Mouse (Mus musculus) hindbrain, embryonic 12.5 days (tissue): ENCODE results near the gene 2410137M14Rik. TPM values are rescaled to one million over a fixed set of nuclear protein-coding genes. Genes with fewer than 3 reads are reported as not detected.
A peak's percentile ranks its signal among the peaks of the same experiment; 100 is the strongest.

Experiments used
- ATAC-seq: fragments of 200-750 bp; cut with Nextera tagmentation; 2 replicates; pipeline ENCODE4 v1.8.0; 2017; ENCODE audit warnings: moderate TSS enrichment; ENCODE audit not compliant: low FRiP score
- H3K27ac ChIP-seq: fragments of 300-500 bp; sonication (generic); 2 replicates; pipeline ENCODE4 v1.5.1; 2016; ENCODE audit warnings: mild to moderate bottlenecking
- H3K27me3 ChIP-seq: fragments of 300-500 bp; sonication (generic); 2 replicates; pipeline ENCODE4 v1.6.1; 2016; ENCODE audit warnings: mild to moderate bottlenecking
- H3K36me3 ChIP-seq: fragments of 300-500 bp; sonication (generic); 2 replicates; pipeline ENCODE4 v1.6.1; 2016; ENCODE audit warnings: mild to moderate bottlenecking
- H3K4me1 ChIP-seq: fragments of 300-500 bp; sonication (generic); 2 replicates; pipeline ENCODE4 v1.6.1; 2016
- H3K4me2 ChIP-seq: fragments of 300-500 bp; sonication (generic); replicated peaks from 2 replicates; pipeline ENCODE4 v1.6.1; 2016; ENCODE audit warnings: mild to moderate bottlenecking
- H3K4me3 ChIP-seq: fragments of 300-500 bp; sonication (generic); 2 replicates; pipeline ENCODE4 v1.5.1; 2016; ENCODE audit warnings: mild to moderate bottlenecking
- H3K9ac ChIP-seq: fragments of 300-500 bp; sonication (generic); 2 replicates; pipeline ENCODE4 v1.6.1; 2016; ENCODE audit warnings: mild to moderate bottlenecking, moderate library complexity
- H3K9me3 ChIP-seq: fragments of 300-500 bp; sonication (generic); replicated peaks from 2 replicates; pipeline ENCODE4 v1.6.1; 2016; ENCODE audit warnings: mild to moderate bottlenecking
- WGBS: fragments of 180-500 bp; shearing (Covaris S2); methylation state at CpG from one replicate; pipeline ENCODE4 v1.1.7; 2016; 5-methylcytosine and 5-hydroxymethylcytosine counted together
- polyA plus RNA-seq: library from polyadenylated mRNA; unstranded; fragments of >200 nt; fragmentation: Nextera tagmentation; extraction: Ambion mirVana; gene quantifications from 2 replicates; pipeline ENCODE4 v1.2.1, GENCODE M21; 2016

The 2410137M14Rik gene
- polyA plus RNA-seq, 1 experiment from 2014 or later: 0.50 TPM

GRCm38 (mm10) chr17:37009460-37010042 lies 28.5 kb upstream of the 2410137M14Rik start:
- Histone ChIP-seq H3K4me2 (no peak overlapping the region), H3K4me1 (no peaks in the 10 kb centered on the region), H3K27me3 (no peaks in the 10 kb centered on the region), H3K9me3 (no peaks in the 10 kb centered on the region), H3K27ac (no peak overlapping the region), H3K4me3 (no peak overlapping the region), H3K9ac (no peak overlapping the region), H3K36me3 (peaks cover 71% of the 10 kb centered on the region)
- 94% methylated on average over 17 of the region's 17 CpGs for WGBS
- no peak for ATAC-seq

- peaks cover 71% of the 10 kb centered on the region for H3K36me3 ChIP-seq
- peaks cover 6% of the 10 kb centered on the region; the same call in 1 of the 2 replicates for H3K4me1 ChIP-seq
- 95% methylated on average over 6 of the region's 6 CpGs for WGBS
- ATAC-seq: no peak
- no peak overlapping the region for H3K4me2 ChIP-seq
- H3K4me3 ChIP-seq: no peak overlapping the region
- H3K9ac ChIP-seq: no peak overlapping the region
- no peaks in the 10 kb centered on the region for H3K9me3 ChIP-seq
- no peaks in the 10 kb centered on the region for H3K27me3 ChIP-seq
- no peak overlapping the region for H3K27ac ChIP-seq
These were observed 27.1 kb upstream of the 2410137M14Rik start for GRCm38 (mm10) chr17:37008161-37008560.

GRCm38 (mm10) chr17:37003366-37003765 lies 22.3 kb upstream of the 2410137M14Rik start:
- 37% methylated on average over 4 of the region's 4 CpGs for WGBS

GRCm38 (mm10) chr17:37002364-37003330 lies 21.6 kb upstream of the 2410137M14Rik start:
- peak; percentile 88 for ATAC-seq
- Histone ChIP-seq H3K27ac (peak overlapping the region; percentile 95), H3K4me3 (peak overlapping the region; percentile 60), H3K4me1 (peaks cover 6% of the 10 kb centered on the region; the same call in 1 of the 2 replicates), H3K9me3 (no peaks in the 10 kb centered on the region), H3K36me3 (peaks cover 29% of the 10 kb centered on the region), H3K9ac (peak overlapping the region; percentile 92), H3K4me2 (peak overlapping the region; percentile 56), H3K27me3 (no peaks in the 10 kb centered on the region)
- under 1% methylated on average over 49 of the region's 49 CpGs for WGBS

More at GRCm38 (mm10) chr17:37003366-37003765, 22.3 kb upstream of the 2410137M14Rik start:
- Histone ChIP-seq H3K27ac (peak overlapping the region; percentile 95), H3K9me3 (no peaks in the 10 kb centered on the region), H3K36me3 (peaks cover 37% of the 10 kb centered on the region), H3K4me2 (peak overlapping the region; percentile 56), H3K4me3 (peak overlapping the region; percentile 60), H3K4me1 (peaks cover 6% of the 10 kb centered on the region; the same call in 1 of the 2 replicates), H3K9ac (peak overlapping the region; percentile 92), H3K27me3 (no peaks in the 10 kb centered on the region)
- peak; percentile 15; the same call in 1 of the 2 replicates for ATAC-seq

GRCm38 (mm10) chr17:37000863-37001262 lies 19.8 kb upstream of the 2410137M14Rik start, which contains the start of gene Zfp57:
Gene Zfp57, plus strand, starts transcription at chr17:37001163.
- Histone ChIP-seq H3K36me3 (peaks cover 13% of the 10 kb centered on the region), H3K9ac (peak within 1 kb of the TSS; percentile 92; the same call in 1 of the 2 replicates), H3K9me3 (no peaks in the 10 kb centered on the region), H3K27me3 (no peaks in the 10 kb centered on the region), H3K27ac (peak within 1 kb of the TSS; percentile 95), H3K4me3 (peak within 1 kb of the TSS; percentile 60), H3K4me2 (peak within 1 kb of the TSS; percentile 56), H3K4me1 (peaks cover 6% of the 10 kb centered on the region; the same call in 1 of the 2 replicates)
- ATAC-seq: no peak
- WGBS: 97% methylated on average over 7 of the region's 7 CpGs

- H3K27ac ChIP-seq: no peak overlapping the region
- WGBS: 84% methylated on average over 2 of the region's 2 CpGs
- H3K27me3 ChIP-seq: no peaks in the 10 kb centered on the region
- H3K4me3 ChIP-seq: no peak overlapping the region
- no peaks in the 10 kb centered on the region for H3K36me3 ChIP-seq
- no peaks in the 10 kb centered on the region for H3K4me1 ChIP-seq
- H3K9ac ChIP-seq: no peak overlapping the region
- H3K9me3 ChIP-seq: no peaks in the 10 kb centered on the region
- no peak overlapping the region for H3K4me2 ChIP-seq
- ATAC-seq: no peak
These were observed 17.4 kb upstream of the 2410137M14Rik start for GRCm38 (mm10) chr17:36998477-36998876.

GRCm38 (mm10) chr17:36997033-36997735 lies 16.1 kb upstream of the 2410137M14Rik start:
- no peaks in the 10 kb centered on the region for H3K9me3 ChIP-seq
- H3K27ac ChIP-seq: no peak overlapping the region
- H3K4me2 ChIP-seq: no peak overlapping the region
- no peaks in the 10 kb centered on the region for H3K27me3 ChIP-seq
- ATAC-seq: no peak
- no peak overlapping the region for H3K9ac ChIP-seq
- no peaks in the 10 kb centered on the region for H3K36me3 ChIP-seq
- 27% methylated on average over 7 of the region's 7 CpGs for WGBS
- H3K4me1 ChIP-seq: no peaks in the 10 kb centered on the region
- no peak overlapping the region for H3K4me3 ChIP-seq

- Histone ChIP-seq H3K36me3 (no peaks in the 10 kb centered on the region), H3K9me3 (no peaks in the 10 kb centered on the region), H3K9ac (no peak overlapping the region), H3K27me3 (no peaks in the 10 kb centered on the region), H3K4me1 (no peaks in the 10 kb centered on the region), H3K4me2 (no peak overlapping the region), H3K27ac (no peak overlapping the region), H3K4me3 (no peak overlapping the region)
- ATAC-seq: no peak
- WGBS: 64% methylated on average over 3 of the region's 3 CpGs
These were observed 14.4 kb upstream of the 2410137M14Rik start for GRCm38 (mm10) chr17:36995448-36995847.

- no peak overlapping the region for H3K4me3 ChIP-seq
- H3K9ac ChIP-seq: no peak overlapping the region
- no peak overlapping the region for H3K27ac ChIP-seq
- no peak for ATAC-seq
- WGBS: 81% methylated on average over 2 of the region's 2 CpGs
- H3K9me3 ChIP-seq: no peaks in the 10 kb centered on the region
- H3K4me2 ChIP-seq: no peak overlapping the region
- H3K36me3 ChIP-seq: no peaks in the 10 kb centered on the region
- H3K27me3 ChIP-seq: peaks cover 2% of the 10 kb centered on the region
- no peaks in the 10 kb centered on the region for H3K4me1 ChIP-seq
These were observed 13.5 kb upstream of the 2410137M14Rik start for GRCm38 (mm10) chr17:36994528-36994927.

- H3K27ac ChIP-seq: no peak overlapping the region
- H3K4me2 ChIP-seq: no peak overlapping the region
- H3K36me3 ChIP-seq: no peaks in the 10 kb centered on the region
- peaks cover 9% of the 10 kb centered on the region for H3K27me3 ChIP-seq
- no peak for ATAC-seq
- no peaks in the 10 kb centered on the region for H3K9me3 ChIP-seq
- H3K4me3 ChIP-seq: no peak overlapping the region
- WGBS: 85% methylated on average over 4 of the region's 4 CpGs
- H3K9ac ChIP-seq: no peak overlapping the region
- H3K4me1 ChIP-seq: no peaks in the 10 kb centered on the region
These were observed 12.8 kb upstream of the 2410137M14Rik start for GRCm38 (mm10) chr17:36993770-36994325.

GRCm38 (mm10) chr17:36992336-36993104 lies 11.5 kb upstream of the 2410137M14Rik start:
- no peak for ATAC-seq
- H3K9ac ChIP-seq: no peak overlapping the region
- H3K4me1 ChIP-seq: no peaks in the 10 kb centered on the region
- H3K27ac ChIP-seq: no peak overlapping the region
- 83% methylated on average over 3 of the region's 3 CpGs for WGBS
- no peaks in the 10 kb centered on the region for H3K36me3 ChIP-seq
- H3K4me3 ChIP-seq: no peak overlapping the region
- H3K27me3 ChIP-seq: peaks cover 22% of the 10 kb centered on the region
- no peaks in the 10 kb centered on the region for H3K9me3 ChIP-seq
- H3K4me2 ChIP-seq: no peak overlapping the region
